Mouse (Mus musculus): ENCODE data around the gene Ear14. TPM values are rescaled to one million over a fixed set of nuclear protein-coding genes. Genes with fewer than 3 reads are reported as not detected.
"Not testable (repeated sequence)": the region's sequence is repeated elsewhere in the genome, so short reads cannot be mapped to it uniquely, and the experiment has no call there.

The Ear14 gene
- not detected in 2 replicates for polyA plus RNA-seq (2015; fragmentation: Nextera tagmentation; extraction: Ambion mirVana)

- Histone ChIP-seq H3K27ac (replicated peaks) (no peak within 1 kb of the TSS), H3K36me3 (no peaks in the 10 kb centered on the region), H3K4me2 (no peak within 1 kb of the TSS), H3K4me1 (replicated peaks) (no peaks in the 10 kb centered on the region), H3K9me3 (no peaks in the 10 kb centered on the region), H3K9ac (no peak within 1 kb of the TSS), H3K4me3 (no peak within 1 kb of the TSS), H3K27me3 (no peaks in the 10 kb centered on the region)
- 88% methylated on average over 2 of the region's 2 CpGs for WGBS
- no peak for ATAC-seq (ENCODE audit: low read depth)
Observed at GRCm38 (mm10) chr14:51203115-51203514, at the start of gene Ear14. Gene Ear14, plus strand, starts transcription at chr14:51203391.

DNA sequence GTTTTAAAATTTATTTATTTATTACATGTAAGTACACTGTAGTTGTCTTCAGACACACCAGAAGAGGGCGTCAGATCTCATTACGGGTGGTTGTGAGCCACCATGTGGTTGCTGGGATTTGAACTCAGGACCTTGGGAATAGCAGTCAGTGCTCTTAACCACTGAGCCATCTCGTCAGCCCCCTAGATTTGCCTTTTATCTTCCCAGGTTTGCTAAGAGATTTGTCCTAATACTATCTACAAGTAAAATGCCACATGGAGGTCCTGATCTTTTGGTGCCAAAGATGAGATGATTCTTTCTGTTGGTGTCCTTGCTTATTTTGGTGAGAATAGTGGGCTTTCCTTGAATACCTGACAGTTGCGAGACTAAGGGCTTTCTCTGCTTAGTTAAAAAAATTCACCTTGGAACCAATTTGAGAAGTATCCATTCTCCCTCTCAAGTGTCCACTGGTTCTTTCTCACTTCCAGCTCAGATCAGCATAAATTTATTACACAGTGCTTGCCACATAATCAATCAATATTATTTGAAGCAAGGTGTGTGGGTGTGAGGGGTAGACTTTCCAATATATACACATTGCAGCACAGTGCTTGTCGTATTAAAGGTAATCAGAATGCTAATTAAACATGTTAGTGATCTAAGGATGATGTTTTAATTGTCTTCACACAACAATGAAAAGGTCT is 47.0 kb upstream of the Ear14 start:
- no peak for ATAC-seq (ENCODE audit: low read depth)
- no peaks in the 10 kb centered on the region for H3K9me3 ChIP-seq
- no peak overlapping the region for H3K27ac ChIP-seq (replicated peaks)
- H3K4me1 ChIP-seq (replicated peaks) = no peaks in the 10 kb centered on the region
- no peaks in the 10 kb centered on the region for H3K36me3 ChIP-seq
- no peak overlapping the region for H3K4me3 ChIP-seq
- 79% methylated on average over 5 of the region's 5 CpGs for WGBS
- no peak overlapping the region for H3K9ac ChIP-seq
- H3K27me3 ChIP-seq = no peaks in the 10 kb centered on the region
- no peak overlapping the region for H3K4me2 ChIP-seq

DNA sequence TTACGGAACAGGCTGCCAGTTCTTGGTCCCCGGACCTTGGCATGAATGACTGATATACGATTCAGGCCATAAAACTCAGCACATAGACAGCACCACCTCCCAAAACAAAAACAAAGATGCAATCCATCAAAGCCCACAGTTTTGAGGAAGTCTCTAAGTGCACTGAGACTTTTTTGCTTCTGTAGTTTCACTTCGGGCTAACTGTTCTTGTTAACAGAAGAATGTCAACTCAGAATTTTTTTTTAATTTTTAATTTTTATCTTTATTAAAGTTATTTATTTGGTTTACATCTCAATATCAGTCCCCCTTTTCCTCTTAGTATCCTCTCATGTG is 46.5 kb upstream of the Ear14 start:
- ATAC-seq (ENCODE audit: low read depth) = no peak
- H3K4me3 ChIP-seq = no peak overlapping the region
- no peak overlapping the region for H3K27ac ChIP-seq (replicated peaks)
- 34% methylated on average over 4 of the region's 4 CpGs for WGBS
- H3K4me2 ChIP-seq = no peak overlapping the region
- H3K27me3 ChIP-seq = no peaks in the 10 kb centered on the region
- H3K9ac ChIP-seq = no peak overlapping the region
- no peaks in the 10 kb centered on the region for H3K36me3 ChIP-seq
- no peaks in the 10 kb centered on the region for H3K9me3 ChIP-seq
- no peaks in the 10 kb centered on the region for H3K4me1 ChIP-seq (replicated peaks)

- Histone ChIP-seq H3K27me3 (no peaks in the 10 kb centered on the region), H3K9ac (no peak overlapping the region), H3K9me3 (no peaks in the 10 kb centered on the region), H3K4me2 (no peak overlapping the region), H3K27ac (replicated peaks) (no peak overlapping the region), H3K4me1 (replicated peaks) (no peaks in the 10 kb centered on the region), H3K36me3 (no peaks in the 10 kb centered on the region), H3K4me3 (no peak overlapping the region)
- no peak for ATAC-seq (ENCODE audit: low read depth)
- WGBS = 92% methylated on average over 1 of the region's 1 CpGs
Observed at GRCm38 (mm10) chr14:51157072-51157471, 46.1 kb upstream of the Ear14 start.

- WGBS = 95% methylated on average over 3 of the region's 3 CpGs
- not testable (repeated sequence) for H3K9ac ChIP-seq; H3K4me1 ChIP-seq (replicated peaks); ATAC-seq (ENCODE audit: low read depth); H3K9me3 ChIP-seq; H3K4me3 ChIP-seq; H3K36me3 ChIP-seq; H3K27ac ChIP-seq (replicated peaks); H3K27me3 ChIP-seq; H3K4me2 ChIP-seq
Observed at GRCm38 (mm10) chr14:51161976-51162375, 41.2 kb upstream of the Ear14 start, which contains the start of gene Rnase2b. Gene Rnase2b, plus strand, starts transcription at chr14:51162260.

DNA sequence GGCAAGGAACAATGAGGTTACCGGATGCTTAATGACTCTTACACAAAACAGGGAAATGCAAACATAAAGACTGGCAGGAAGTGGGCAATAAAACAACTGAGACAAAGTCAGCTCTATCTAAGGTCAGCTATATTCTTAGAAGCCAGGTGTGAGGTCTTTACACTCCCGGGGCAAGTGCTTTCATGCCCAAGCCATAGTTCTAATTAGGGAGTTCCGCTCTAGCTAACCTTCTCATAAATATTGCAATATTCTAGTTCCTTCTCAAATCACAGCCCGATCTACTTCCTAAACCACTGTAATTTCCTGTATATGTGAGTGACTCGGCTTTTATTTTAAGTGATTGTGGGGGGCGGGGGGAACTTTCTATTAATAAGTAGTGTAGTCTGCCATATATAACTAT is 39.9 kb upstream of the Ear14 start:
- H3K4me2 ChIP-seq; ATAC-seq (ENCODE audit: low read depth); H3K4me3 ChIP-seq; H3K9me3 ChIP-seq; H3K36me3 ChIP-seq; H3K4me1 ChIP-seq (replicated peaks); H3K9ac ChIP-seq; H3K27me3 ChIP-seq; H3K27ac ChIP-seq (replicated peaks): not testable (repeated sequence)
- whole genome bisulfite sequencing = 84% methylated on average over 6 of the region's 6 CpGs

GRCm38 (mm10) chr14:51165435-51165834 is 37.8 kb upstream of the Ear14 start:
- Histone ChIP-seq H3K27me3 (no peaks in the 10 kb centered on the region), H3K36me3 (no peaks in the 10 kb centered on the region), H3K9ac (no peak overlapping the region), H3K4me2 (no peak overlapping the region), H3K9me3 (no peaks in the 10 kb centered on the region), H3K27ac (replicated peaks) (no peak overlapping the region), H3K4me1 (replicated peaks) (no peaks in the 10 kb centered on the region), H3K4me3 (no peak overlapping the region)
- WGBS = 100% methylated on average over 1 of the region's 1 CpGs
- no peak for ATAC-seq (ENCODE audit: low read depth)

- no peaks in the 10 kb centered on the region for H3K27me3 ChIP-seq
- no peak for ATAC-seq (ENCODE audit: low read depth)
- H3K4me3 ChIP-seq = no peak overlapping the region
Observed at GRCm38 (mm10) chr14:51166068-51166467, 37.1 kb upstream of the Ear14 start.

DNA sequence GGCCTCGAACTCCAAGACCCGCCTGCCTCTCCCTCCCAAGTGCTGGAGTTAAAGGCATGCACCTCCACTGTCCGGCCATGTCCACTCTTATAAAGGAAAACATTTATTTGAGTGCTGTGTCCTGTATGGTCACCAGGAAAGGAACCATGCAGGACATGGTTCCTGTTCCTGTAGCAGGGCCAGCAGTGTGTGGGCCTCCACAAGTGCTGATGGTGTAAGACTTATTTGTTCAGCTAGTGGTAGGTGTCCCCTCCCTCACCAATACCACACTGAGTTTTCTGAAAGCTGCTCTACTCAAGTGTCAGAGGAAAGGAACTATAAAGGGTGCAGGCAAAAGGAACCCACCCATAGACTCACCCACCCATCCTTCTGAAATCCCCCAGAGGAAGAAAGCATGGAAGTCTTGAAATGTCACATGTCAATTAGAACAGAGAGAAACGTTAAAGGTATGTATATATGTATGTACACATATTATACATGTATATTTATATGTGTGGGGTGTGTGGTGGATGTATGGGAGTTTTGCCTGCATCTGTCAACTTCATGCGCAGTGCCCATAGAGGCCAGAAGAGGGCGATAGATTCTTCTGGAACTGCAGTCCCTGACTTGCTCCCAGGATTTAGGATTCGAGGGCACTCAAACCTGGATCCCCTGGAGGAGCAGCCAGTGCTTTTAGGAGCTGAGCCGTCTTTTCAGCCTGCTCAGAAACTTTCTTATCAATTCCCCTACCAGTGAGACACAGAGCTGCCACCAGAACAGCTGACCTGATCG is 30.9 kb upstream of the Ear14 start:
- WGBS = 36% methylated on average over 9 of the region's 9 CpGs
- not testable (repeated sequence) for H3K9me3 ChIP-seq; H3K27ac ChIP-seq (replicated peaks); H3K9ac ChIP-seq; H3K4me1 ChIP-seq (replicated peaks); ATAC-seq (ENCODE audit: low read depth); H3K4me2 ChIP-seq; H3K36me3 ChIP-seq; H3K4me3 ChIP-seq; H3K27me3 ChIP-seq

More at GRCm38 (mm10) chr14:51166068-51166467, 37.1 kb upstream of the Ear14 start:
- no peak overlapping the region for H3K4me2 ChIP-seq
- no peaks in the 10 kb centered on the region for H3K4me1 ChIP-seq (replicated peaks)
- H3K9me3 ChIP-seq = no peaks in the 10 kb centered on the region
- H3K36me3 ChIP-seq = no peaks in the 10 kb centered on the region
- H3K27ac ChIP-seq (replicated peaks) = no peak overlapping the region
- H3K9ac ChIP-seq = no peak overlapping the region

GRCm38 (mm10) chr14:51172947-51173346 is 30.2 kb upstream of the Ear14 start:
- H3K9ac ChIP-seq; H3K4me3 ChIP-seq; H3K27me3 ChIP-seq; H3K4me2 ChIP-seq; ATAC-seq (ENCODE audit: low read depth); H3K4me1 ChIP-seq (replicated peaks); H3K36me3 ChIP-seq; H3K9me3 ChIP-seq; H3K27ac ChIP-seq (replicated peaks): not testable (repeated sequence)
- WGBS = 45% methylated on average over 4 of the region's 4 CpGs

DNA sequence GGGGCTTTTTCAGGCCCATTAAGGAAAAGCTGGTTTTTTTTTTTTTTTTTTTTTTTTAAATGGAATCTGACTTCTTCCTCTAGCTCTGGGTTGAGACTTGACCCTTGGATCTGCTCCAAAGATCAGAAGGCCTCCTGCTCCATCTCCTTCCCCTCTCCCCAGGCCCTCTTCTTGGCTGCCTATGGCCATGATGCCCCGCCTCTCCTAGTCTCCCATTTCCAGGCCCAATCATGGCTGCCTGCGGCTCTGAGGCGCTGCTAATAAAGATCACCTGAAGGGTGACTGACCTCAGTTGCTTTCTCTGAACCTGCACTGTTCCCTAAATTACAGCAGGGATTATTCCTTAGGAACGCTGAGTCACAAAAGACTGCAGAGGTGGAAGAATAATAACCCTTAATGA is 29.3 kb upstream of the Ear14 start:
- no peaks in the 10 kb centered on the region for H3K27me3 ChIP-seq
- no peak overlapping the region for H3K4me3 ChIP-seq
- no peaks in the 10 kb centered on the region for H3K36me3 ChIP-seq
- H3K27ac ChIP-seq (replicated peaks) = no peak overlapping the region
- H3K4me1 ChIP-seq (replicated peaks) = no peaks in the 10 kb centered on the region
- no peak for ATAC-seq (ENCODE audit: low read depth)
- no peak overlapping the region for H3K4me2 ChIP-seq
- 77% methylated on average over 4 of the region's 4 CpGs for whole genome bisulfite sequencing
- no peak overlapping the region for H3K9ac ChIP-seq
- no peaks in the 10 kb centered on the region for H3K9me3 ChIP-seq

- H3K36me3 ChIP-seq; H3K4me1 ChIP-seq (replicated peaks); H3K27ac ChIP-seq (replicated peaks); H3K4me3 ChIP-seq; H3K27me3 ChIP-seq; H3K9me3 ChIP-seq; ATAC-seq (ENCODE audit: low read depth); H3K4me2 ChIP-seq; H3K9ac ChIP-seq: not testable (repeated sequence)
- WGBS = 80% methylated on average over 2 of the region's 2 CpGs
Observed at GRCm38 (mm10) chr14:51181051-51181450, 22.1 kb upstream of the Ear14 start.

DNA sequence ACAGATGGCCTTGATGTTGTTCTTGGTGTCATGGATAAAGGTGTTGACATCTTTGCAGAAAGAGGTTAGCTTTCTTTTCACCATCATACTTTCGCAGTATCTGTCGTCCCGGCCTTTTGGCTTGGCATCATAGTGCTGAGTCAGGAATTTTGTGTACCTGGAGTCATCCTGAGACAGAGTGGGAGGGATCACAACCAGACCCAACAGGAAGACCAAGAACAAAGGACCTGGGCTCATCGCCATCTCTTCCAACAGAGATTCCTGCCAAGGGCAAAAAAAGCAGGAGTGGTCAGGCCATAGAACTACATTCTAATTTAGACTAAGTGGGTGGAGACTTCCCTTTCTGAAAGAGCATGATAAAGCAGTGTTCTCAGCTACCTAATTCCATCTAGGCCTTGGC is 7.5 kb upstream of the Ear14 start:
- no peak overlapping the region for H3K4me2 ChIP-seq
- no peaks in the 10 kb centered on the region for H3K36me3 ChIP-seq
- no peak overlapping the region for H3K9ac ChIP-seq
- H3K4me1 ChIP-seq (replicated peaks) = no peaks in the 10 kb centered on the region
- WGBS = 92% methylated on average over 4 of the region's 4 CpGs
- no peak for ATAC-seq (ENCODE audit: low read depth)
- H3K9me3 ChIP-seq = no peaks in the 10 kb centered on the region
- no peaks in the 10 kb centered on the region for H3K27me3 ChIP-seq
- H3K27ac ChIP-seq (replicated peaks) = no peak overlapping the region
- H3K4me3 ChIP-seq = no peak overlapping the region
